Mouse (Mus musculus) stomach, embryonic 14.5 days (tissue): Measurements from ENCODE around the gene Pm20d1. TPM values are rescaled to one million over a fixed set of nuclear protein-coding genes. Genes with fewer than 3 reads are reported as not detected.

Experiments used
- ATAC-seq: fragments of 200-750 bp; cut with Nextera tagmentation; 2 replicates; pipeline ENCODE4 v1.8.0; 2017; ENCODE audit warnings: low read depth, moderate TSS enrichment; ENCODE audit not compliant: insufficient number of reproducible peaks, insufficient read depth, low FRiP score
- H3K27ac ChIP-seq: fragments of 300-500 bp; sonication (generic); 2 replicates; pipeline ENCODE4 v1.5.1; 2014; ENCODE audit warnings: mild to moderate bottlenecking, low read length, moderate library complexity, mixed read lengths
- H3K27me3 ChIP-seq: fragments of 300-500 bp; sonication (generic); 2 replicates; pipeline ENCODE4 v1.6.1; 2014; ENCODE audit warnings: low read length, control low read depth, mixed read lengths; ENCODE audit not compliant: control insufficient read depth, insufficient read depth
- H3K36me3 ChIP-seq: fragments of 300-500 bp; sonication (generic); 2 replicates; pipeline ENCODE4 v1.6.1; 2014; ENCODE audit warnings: mild to moderate bottlenecking, control low read depth, low read length, moderate library complexity, mixed read lengths; ENCODE audit not compliant: control insufficient read depth, insufficient read depth
- H3K4me1 ChIP-seq: fragments of 300-500 bp; sonication (generic); 2 replicates; pipeline ENCODE4 v1.6.1; 2014; ENCODE audit warnings: low read length, control low read depth, mixed read lengths; ENCODE audit not compliant: control insufficient read depth, insufficient read depth
- H3K4me2 ChIP-seq: fragments of 300-500 bp; sonication (generic); replicated peaks from 2 replicates; pipeline ENCODE4 v1.6.1; 2014; ENCODE audit warnings: low read depth, low read length, control low read depth
- H3K4me3 ChIP-seq: fragments of 300-500 bp; sonication (generic); 2 replicates; pipeline ENCODE4 v1.5.1; 2014; ENCODE audit warnings: low read depth, low read length, control low read depth
- H3K9ac ChIP-seq: fragments of 300-500 bp; sonication (generic); replicated peaks from 2 replicates; pipeline ENCODE4 v1.6.1; 2014; ENCODE audit warnings: low read depth, mild to moderate bottlenecking, control low read depth, low read length, moderate library complexity, mixed read lengths
- H3K9me3 ChIP-seq: fragments of 300-500 bp; sonication (generic); 2 replicates; pipeline ENCODE4 v1.6.1; 2016; ENCODE audit warnings: low read depth, low read length, control low read depth; ENCODE audit not compliant: control insufficient read depth
- WGBS: fragments of 180-500 bp; shearing (Covaris S2); extraction: QIAGEN DNeasy Blood & Tissue Kit; methylation state at CpG from one replicate; pipeline ENCODE4 v1.1.7; 2014; 5-methylcytosine and 5-hydroxymethylcytosine counted together
- polyA plus RNA-seq: library from polyadenylated mRNA; unstranded; fragments of >200 nt; fragmentation: Nextera tagmentation; extraction: Ambion mirVana; gene quantifications from 2 replicates; pipeline ENCODE4 v1.2.1, GENCODE M21; 2014

Pm20d1 gene
- polyA plus RNA-seq, 1 experiment from 2014 or later = 2.5 TPM

GRCm38 (mm10) chr1:131757211-131757610 is 40.0 kb upstream of the Pm20d1 start:
- WGBS = 94% methylated on average over 6 of the region's 6 CpGs
- ATAC-seq = no peak
- no peak overlapping the region for H3K9ac ChIP-seq
- no peaks in the 10 kb centered on the region for H3K9me3 ChIP-seq
- no peaks in the 10 kb centered on the region for H3K36me3 ChIP-seq
- no peaks in the 10 kb centered on the region for H3K27me3 ChIP-seq
- H3K4me3 ChIP-seq = no peak overlapping the region
- H3K4me1 ChIP-seq = no peaks in the 10 kb centered on the region
- H3K27ac ChIP-seq = no peak overlapping the region
- no peak overlapping the region for H3K4me2 ChIP-seq

GRCm38 (mm10) chr1:131758796-131759195 is 38.4 kb upstream of the Pm20d1 start:
- no peak overlapping the region for H3K27ac ChIP-seq
- no peak overlapping the region for H3K9ac ChIP-seq
- H3K4me3 ChIP-seq = no peak overlapping the region
- ATAC-seq = no peak
- H3K9me3 ChIP-seq = no peaks in the 10 kb centered on the region
- H3K4me2 ChIP-seq = no peak overlapping the region
- H3K27me3 ChIP-seq = no peaks in the 10 kb centered on the region
- H3K4me1 ChIP-seq = no peaks in the 10 kb centered on the region
- 82% methylated on average over 7 of the region's 7 CpGs for WGBS
- no peaks in the 10 kb centered on the region for H3K36me3 ChIP-seq

- no peak for ATAC-seq
- H3K4me3 ChIP-seq = no peak overlapping the region
- no peak overlapping the region for H3K4me2 ChIP-seq
- no peak overlapping the region for H3K9ac ChIP-seq
- no peaks in the 10 kb centered on the region for H3K9me3 ChIP-seq
- H3K27ac ChIP-seq = no peak overlapping the region
- H3K36me3 ChIP-seq = no peaks in the 10 kb centered on the region
- WGBS = 59% methylated on average over 9 of the region's 9 CpGs
- no peaks in the 10 kb centered on the region for H3K27me3 ChIP-seq
- H3K4me1 ChIP-seq = no peaks in the 10 kb centered on the region
Observed at GRCm38 (mm10) chr1:131759667-131760427, 37.3 kb upstream of the Pm20d1 start.

- no peak overlapping the region for H3K27ac ChIP-seq
- no peak overlapping the region for H3K4me3 ChIP-seq
- no peaks in the 10 kb centered on the region for H3K9me3 ChIP-seq
- no peaks in the 10 kb centered on the region for H3K4me1 ChIP-seq
- H3K27me3 ChIP-seq = no peaks in the 10 kb centered on the region
- WGBS = 87% methylated on average over 3 of the region's 3 CpGs
- ATAC-seq = no peak
- H3K4me2 ChIP-seq = no peak overlapping the region
- no peak overlapping the region for H3K9ac ChIP-seq
- H3K36me3 ChIP-seq = no peaks in the 10 kb centered on the region
Observed at GRCm38 (mm10) chr1:131760428-131760820, 36.8 kb upstream of the Pm20d1 start.

GRCm38 (mm10) chr1:131761079-131761831 is 35.9 kb upstream of the Pm20d1 start:
- no peak overlapping the region for H3K27ac ChIP-seq
- no peak for ATAC-seq
- no peaks in the 10 kb centered on the region for H3K9me3 ChIP-seq
- H3K9ac ChIP-seq = no peak overlapping the region
- no peak overlapping the region for H3K4me3 ChIP-seq
- H3K27me3 ChIP-seq = no peaks in the 10 kb centered on the region
- H3K4me1 ChIP-seq = no peaks in the 10 kb centered on the region
- H3K36me3 ChIP-seq = no peaks in the 10 kb centered on the region
- no peak overlapping the region for H3K4me2 ChIP-seq
- WGBS = 78% methylated on average over 13 of the region's 13 CpGs

GRCm38 (mm10) chr1:131763683-131764082 is 33.5 kb upstream of the Pm20d1 start:
- WGBS = 50% methylated on average over 9 of the region's 9 CpGs
- ATAC-seq = no peak

GRCm38 (mm10) chr1:131764581-131765338 is 32.4 kb upstream of the Pm20d1 start:
- Histone ChIP-seq H3K9me3 (no peaks in the 10 kb centered on the region), H3K27ac (no peak overlapping the region), H3K27me3 (no peaks in the 10 kb centered on the region), H3K4me3 (no peak overlapping the region), H3K4me1 (no peaks in the 10 kb centered on the region), H3K36me3 (no peaks in the 10 kb centered on the region), H3K4me2 (no peak overlapping the region), H3K9ac (no peak overlapping the region)
- no peak for ATAC-seq
- 63% methylated on average over 8 of the region's 8 CpGs for WGBS

More at GRCm38 (mm10) chr1:131763683-131764082, 33.5 kb upstream of the Pm20d1 start:
- Histone ChIP-seq H3K27me3 (no peaks in the 10 kb centered on the region), H3K4me3 (no peak overlapping the region), H3K36me3 (no peaks in the 10 kb centered on the region), H3K9ac (no peak overlapping the region), H3K4me2 (no peak overlapping the region), H3K4me1 (no peaks in the 10 kb centered on the region), H3K27ac (no peak overlapping the region), H3K9me3 (no peaks in the 10 kb centered on the region)

- WGBS = 12% methylated on average over 11 of the region's 11 CpGs
- no peaks in the 10 kb centered on the region for H3K4me1 ChIP-seq
- no peak overlapping the region for H3K27ac ChIP-seq
- no peaks in the 10 kb centered on the region for H3K27me3 ChIP-seq
- H3K4me3 ChIP-seq = no peak overlapping the region
- no peak overlapping the region for H3K4me2 ChIP-seq
- ATAC-seq = no peak
- no peaks in the 10 kb centered on the region for H3K9me3 ChIP-seq
- no peaks in the 10 kb centered on the region for H3K36me3 ChIP-seq
- H3K9ac ChIP-seq = no peak overlapping the region
Observed at GRCm38 (mm10) chr1:131765357-131766001, 31.7 kb upstream of the Pm20d1 start.
